Mouse (Mus musculus) G1E (cell line): ENCODE results near the gene Myo1d. TPM values are rescaled to one million over a fixed set of nuclear protein-coding genes. Genes with fewer than 3 reads are reported as not detected.

Source experiments
- ATAC-seq: 2 replicates; pipeline ENCODE4 v1.8.0; 2016; ENCODE audit warnings: mild to moderate bottlenecking; ENCODE audit not compliant: insufficient number of reproducible peaks, poor library complexity, low FRiP score, severe bottlenecking; ENCODE audit errors: extremely low read depth
- DNase-seq: peaks from one replicate; pipeline ENCODE4 v3.0.0; 2012; ENCODE audit warnings: low spot score
- H3K27me3 ChIP-seq: 2 replicates; pipeline ENCODE4 v1.6.1; 2012; ENCODE audit warnings: mild to moderate bottlenecking, low read length, inconsistent platforms; ENCODE audit not compliant: insufficient read depth
- H3K36me3 ChIP-seq: replicated peaks from 2 replicates; pipeline ENCODE3; 2012; ENCODE audit warnings: mild to moderate bottlenecking, inconsistent platforms
- H3K4me1 ChIP-seq: 2 replicates; pipeline ENCODE4 v1.6.1; 2012; ENCODE audit warnings: low read depth, low read length, inconsistent platforms, mixed read lengths; ENCODE audit not compliant: insufficient read depth
- H3K4me3 ChIP-seq: 2 replicates; pipeline ENCODE4 v1.5.1; 2012; ENCODE audit warnings: low read depth, mild to moderate bottlenecking, inconsistent platforms, low read length, moderate library complexity, mixed read lengths
- H3K9me3 ChIP-seq: replicated peaks from 2 replicates; pipeline ENCODE4 v1.6.1; 2012; ENCODE audit warnings: inconsistent platforms
- CTCF ChIP-seq: IDR thresholded peaks from 2 replicates; pipeline ENCODE4 v1.5.1; 2012; ENCODE audit warnings: low read depth, low read length, inconsistent platforms, mixed read lengths
- GATA1 ChIP-seq: IDR thresholded peaks from 2 replicates; pipeline ENCODE4 v1.6.1; 2012; ENCODE audit warnings: borderline replicate concordance, low read length, inconsistent platforms, mixed read lengths
- GATA2 ChIP-seq: IDR thresholded peaks from 2 replicates; pipeline ENCODE4 v1.6.1; 2012; ENCODE audit warnings: low read depth, low read length, inconsistent platforms, borderline replicate concordance
- POLR2AphosphoS5 ChIP-seq: IDR thresholded peaks from 2 replicates; pipeline ENCODE4 v1.6.1; 2012; ENCODE audit warnings: low read depth, low read length, inconsistent platforms; ENCODE audit not compliant: insufficient replicate concordance
- TAL1 ChIP-seq: conservative IDR thresholded peaks from 2 replicates; pipeline ENCODE4 v1.6.1; 2012; ENCODE audit warnings: low read depth, low read length, inconsistent platforms, mixed read lengths
- polyA plus RNA-seq: library from polyadenylated mRNA; stranded (reverse); fragments of >175 nt; gene quantifications from 2 replicates; pipeline ENCODE4 v1.2.3, GENCODE M21; 2012
- total RNA-seq, 2 experiments: library from RNA; stranded (forward) in 1 of 2; stranded (reverse) in 1 of 2; fragments of 200-1000 nt in 1 of 2; fragments of >200 nt in 1 of 2; fragmentation: Nextera tagmentation in 1 of 2; gene quantifications; 2 replicates each; pipeline ENCODE4 v1.2.3; 2014 to 2017

The Myo1d gene
- total and polyA plus RNA-seq, 3 experiments = not detected

- no peaks in the 10 kb centered on the region; the same call in 1 of the 2 replicates for H3K27me3 ChIP-seq
Measured at GRCm38 (mm10) chr11:80811156-80811555, 31.3 kb upstream of the Myo1d start.

GRCm38 (mm10) chr11:80809993-80810821, 30.4 kb upstream of the Myo1d start, which contains the start of gene Tmem98:
TSS of gene Tmem98 (plus strand) at chr11:80810175.
- no peaks in the 10 kb centered on the region; the same call in 1 of the 2 replicates for H3K27me3 ChIP-seq
- no peak for ATAC-seq
- H3K36me3 ChIP-seq = no peaks in the 10 kb centered on the region
- H3K4me3 ChIP-seq = peak within 1 kb of the TSS; percentile 15; the same call in 1 of the 2 replicates
- H3K4me1 ChIP-seq = no peaks in the 10 kb centered on the region
- DNase-seq = no peak
- peaks cover 88% of the 10 kb centered on the region for H3K9me3 ChIP-seq
- TF ChIP-seq GATA2 (no peak), GATA1 (no peak), TAL1 (no peak), POLR2AphosphoS5 (no peak), CTCF (no peak)

More at GRCm38 (mm10) chr11:80811156-80811555, 31.3 kb upstream of the Myo1d start:
- H3K9me3 ChIP-seq = peaks cover 86% of the 10 kb centered on the region
- no peak for TF ChIP-seq GATA2
- H3K36me3 ChIP-seq = no peaks in the 10 kb centered on the region
- H3K4me3 ChIP-seq = no peak overlapping the region
- H3K4me1 ChIP-seq = no peaks in the 10 kb centered on the region
- DNase-seq (no peak), ATAC-seq (no peak)

GRCm38 (mm10) chr11:80809666-80809992, 29.8 kb upstream of the Myo1d start:
- Histone ChIP-seq H3K27me3 (no peaks in the 10 kb centered on the region; the same call in 1 of the 2 replicates), H3K9me3 (peaks cover 91% of the 10 kb centered on the region), H3K4me3 (no peak overlapping the region), H3K4me1 (no peaks in the 10 kb centered on the region), H3K36me3 (no peaks in the 10 kb centered on the region)
- no peak for DNase-seq
- TF ChIP-seq TAL1 (no peak), GATA2 (no peak), CTCF (no peak), GATA1 (no peak), POLR2AphosphoS5 (no peak)
- no peak for ATAC-seq

DNA sequence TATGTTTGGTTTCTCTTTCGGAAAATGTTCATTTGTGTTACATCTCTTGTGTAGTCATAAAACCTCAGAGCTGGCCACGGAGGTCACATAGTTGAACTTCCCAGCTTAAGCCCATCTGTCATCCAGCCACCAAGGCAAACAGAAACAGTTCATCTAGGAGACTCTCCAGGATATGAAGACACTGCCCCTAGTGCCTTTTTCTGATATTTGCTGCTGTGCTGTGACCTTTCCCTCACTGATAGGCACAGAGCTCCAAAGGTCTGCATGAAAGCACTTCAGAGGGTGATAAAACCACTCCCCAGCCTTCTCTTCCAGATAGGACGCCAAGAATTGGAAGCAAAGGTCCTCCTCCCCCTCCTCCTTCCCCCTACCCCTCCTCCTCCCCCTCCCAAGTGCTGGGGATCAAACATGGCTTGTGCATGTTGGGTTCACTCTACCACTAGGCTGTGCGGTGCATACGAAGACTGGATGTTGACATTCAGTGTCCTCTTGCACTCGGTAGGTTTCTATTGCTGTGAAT, 28.8 kb upstream of the Myo1d start:
- TF ChIP-seq CTCF (no peak), GATA2 (no peak), GATA1 (no peak), POLR2AphosphoS5 (no peak)
- Histone ChIP-seq H3K36me3 (no peaks in the 10 kb centered on the region), H3K4me3 (no peak overlapping the region), H3K4me1 (no peaks in the 10 kb centered on the region), H3K27me3 (no peaks in the 10 kb centered on the region; the same call in 1 of the 2 replicates), H3K9me3 (peaks cover 85% of the 10 kb centered on the region)
- ATAC-seq (no peak), DNase-seq (no peak)

- Histone ChIP-seq H3K4me1 (no peaks in the 10 kb centered on the region), H3K36me3 (no peaks in the 10 kb centered on the region), H3K27me3 (no peaks in the 10 kb centered on the region), H3K4me3 (no peak overlapping the region), H3K9me3 (peaks cover 65% of the 10 kb centered on the region)
- DNase-seq = no peak
- no peak for TF ChIP-seq TAL1
- no peak for TF ChIP-seq GATA2
- TF ChIP-seq CTCF = no peak
- no peak for TF ChIP-seq GATA1
- no peak for TF ChIP-seq POLR2AphosphoS5
- ATAC-seq = no peak
Measured at GRCm38 (mm10) chr11:80802706-80803105, 22.9 kb upstream of the Myo1d start.

DNA sequence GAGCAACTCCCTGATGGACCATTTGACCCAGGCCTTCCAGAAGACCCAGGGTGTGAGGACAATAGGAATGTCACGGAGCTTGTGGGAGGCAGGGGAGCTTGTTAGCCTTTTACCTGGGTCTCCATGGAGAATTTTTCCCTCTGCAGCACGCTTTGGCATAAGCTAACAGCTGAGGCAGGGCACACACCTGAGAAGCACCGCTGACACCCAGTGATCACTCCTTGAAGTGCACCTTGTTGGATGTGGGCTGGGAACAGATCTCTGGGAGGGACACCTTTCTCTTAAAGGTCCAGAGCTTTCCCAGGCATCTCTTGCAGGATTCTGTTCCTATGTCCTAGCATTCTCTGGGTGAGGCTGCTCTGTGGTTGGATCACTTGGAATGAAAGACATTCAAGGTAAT, 20.2 kb upstream of the Myo1d start:
- H3K36me3 ChIP-seq = no peaks in the 10 kb centered on the region
- H3K9me3 ChIP-seq = peaks cover 58% of the 10 kb centered on the region
- H3K27me3 ChIP-seq = no peaks in the 10 kb centered on the region
- DNase-seq (no peak), ATAC-seq (no peak)
- H3K4me1 ChIP-seq = no peaks in the 10 kb centered on the region
- TF ChIP-seq GATA1 (no peak), TAL1 (no peak), POLR2AphosphoS5 (no peak), GATA2 (no peak), CTCF (no peak)
- H3K4me3 ChIP-seq = no peak overlapping the region
